Mouse (Mus musculus): Measurements from ENCODE around the gene Capn7.

Capn7 gene

GRCm38 (mm10) chr14:31336369-31337155 lies at the start of gene Capn7:
Gene Capn7 (plus strand): TSS chr14:31336638.
- DNase-seq (ENCODE audit: low spot score): peak; percentile 96

DNA sequence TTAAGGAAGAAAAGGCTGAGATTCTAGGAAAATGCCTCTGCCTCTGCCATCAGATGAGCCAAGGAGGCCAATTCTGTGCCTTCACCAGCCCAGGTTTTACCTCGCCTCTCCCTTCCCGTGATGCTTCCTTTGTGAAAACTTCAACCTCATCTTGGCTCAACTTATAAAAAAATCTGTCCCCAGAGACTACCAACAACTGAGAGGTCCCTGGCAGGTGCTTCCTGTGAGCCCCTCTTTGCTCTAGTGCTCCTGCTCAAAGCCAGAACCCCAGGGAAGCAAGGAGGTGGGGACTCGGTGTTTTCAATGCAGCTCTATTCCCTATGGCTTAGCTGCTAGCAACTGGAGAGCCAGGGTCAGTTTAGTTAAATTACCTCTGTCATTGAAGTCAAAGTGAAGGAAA lies 23.2 kb upstream of the Capn7 start:
- no peak for DNase-seq (ENCODE audit: low spot score)

DNA sequence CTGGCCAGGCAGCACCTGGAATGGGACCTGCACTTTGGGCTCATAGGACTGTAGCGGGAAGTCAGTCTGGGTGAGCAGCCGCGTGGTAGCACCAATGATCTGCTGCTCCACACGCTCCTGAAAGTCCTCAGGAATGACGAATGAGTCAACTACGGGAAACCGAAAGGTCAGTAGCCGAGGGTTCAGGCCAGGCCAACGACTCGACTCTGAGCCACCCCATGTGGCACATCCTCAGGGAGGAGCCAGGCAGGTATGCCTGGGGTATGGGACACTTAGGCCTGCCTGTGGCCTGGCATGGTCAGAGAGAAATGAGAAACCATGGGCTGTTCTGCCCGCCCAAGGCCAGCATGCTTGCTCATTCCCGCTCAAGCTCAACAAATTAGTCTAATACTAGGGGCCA lies 19.8 kb upstream of the Capn7 start:
- no peak for DNase-seq (ENCODE audit: low spot score)

DNA sequence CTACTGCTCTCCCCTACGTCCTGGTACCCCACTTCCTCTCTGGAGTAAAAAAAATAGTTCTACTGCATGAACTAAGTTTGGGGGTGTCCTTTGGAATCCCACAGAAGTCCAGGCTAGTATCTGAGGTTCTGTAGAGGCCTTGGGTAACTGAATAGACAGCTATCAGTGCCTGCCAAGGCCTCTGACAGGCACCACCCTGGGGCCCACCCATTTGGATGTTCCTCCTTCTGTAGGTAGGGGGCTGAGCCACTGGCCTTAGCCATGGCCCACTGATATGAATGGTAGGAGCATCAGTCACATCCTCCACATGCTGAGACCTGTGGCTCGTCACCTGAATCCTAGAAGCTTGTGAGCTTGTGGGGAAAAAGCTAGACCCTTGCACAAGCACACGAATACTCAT lies 18.7 kb upstream of the Capn7 start:
- DNase-seq (ENCODE audit: low spot score): no peak

DNA sequence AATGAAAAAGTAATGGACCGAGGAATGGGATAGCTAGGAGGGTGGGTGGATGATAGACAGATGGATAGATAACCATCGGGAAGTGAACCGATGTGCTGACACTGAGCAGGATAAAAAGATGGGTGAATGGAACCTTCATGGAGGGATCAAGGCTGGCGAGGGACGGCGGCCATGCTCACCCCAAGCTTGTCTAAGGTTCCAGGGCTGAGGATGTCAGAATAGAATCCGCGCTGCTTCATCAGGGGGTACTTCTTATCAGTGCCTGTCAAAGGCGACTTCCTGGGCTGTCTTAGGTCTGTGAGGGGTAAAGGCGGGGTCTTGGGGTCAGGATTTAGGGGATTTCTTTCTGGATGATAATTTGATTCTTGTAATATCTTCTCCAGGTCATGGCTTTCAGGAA lies 16.9 kb upstream of the Capn7 start:
- DNase-seq (ENCODE audit: low spot score): no peak

- no peak for DNase-seq (ENCODE audit: low spot score)
These were observed 15.3 kb upstream of the Capn7 start for GRCm38 (mm10) chr14:31321181-31321580.

DNA sequence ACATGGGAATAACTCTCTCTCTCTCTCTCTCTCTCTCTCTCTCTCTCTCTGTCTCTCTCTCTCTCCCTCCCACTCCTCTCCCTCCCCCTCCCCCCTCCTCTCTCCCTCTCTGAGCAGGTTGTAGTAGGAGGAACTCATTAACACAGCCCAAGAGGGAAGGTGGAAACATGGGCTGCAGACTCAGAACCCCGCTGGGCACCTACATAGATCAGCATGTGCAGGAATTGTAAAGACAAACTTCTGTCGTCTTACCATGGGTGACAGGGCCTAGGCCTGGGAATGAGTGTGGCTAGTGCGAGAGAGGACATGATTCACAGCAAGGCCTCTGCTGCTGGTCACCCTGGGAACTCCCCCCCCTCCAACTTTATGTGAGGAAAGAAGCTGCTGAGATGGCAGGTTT lies 14.2 kb upstream of the Capn7 start:
- no peak for DNase-seq (ENCODE audit: low spot score)

DNA sequence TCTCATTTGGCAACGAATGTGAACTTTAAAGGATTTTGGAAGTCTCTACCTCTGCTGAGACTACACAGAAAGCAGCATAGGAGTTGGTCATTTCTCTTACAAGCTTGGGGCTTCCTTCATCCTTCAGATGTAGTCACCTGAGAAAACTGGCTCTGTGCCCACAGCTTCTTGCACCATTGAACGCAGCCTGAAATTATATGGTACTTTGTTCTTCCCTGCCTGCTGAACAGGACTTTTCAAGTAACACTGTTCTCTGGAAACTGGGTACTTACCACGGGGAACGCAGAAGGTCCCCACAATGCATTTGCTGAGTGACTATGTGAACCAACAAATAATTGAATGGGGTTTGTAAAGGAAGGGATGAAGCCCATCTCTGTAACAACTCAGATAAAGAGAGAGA lies 13.2 kb upstream of the Capn7 start:
- no peak for DNase-seq (ENCODE audit: low spot score)

DNA sequence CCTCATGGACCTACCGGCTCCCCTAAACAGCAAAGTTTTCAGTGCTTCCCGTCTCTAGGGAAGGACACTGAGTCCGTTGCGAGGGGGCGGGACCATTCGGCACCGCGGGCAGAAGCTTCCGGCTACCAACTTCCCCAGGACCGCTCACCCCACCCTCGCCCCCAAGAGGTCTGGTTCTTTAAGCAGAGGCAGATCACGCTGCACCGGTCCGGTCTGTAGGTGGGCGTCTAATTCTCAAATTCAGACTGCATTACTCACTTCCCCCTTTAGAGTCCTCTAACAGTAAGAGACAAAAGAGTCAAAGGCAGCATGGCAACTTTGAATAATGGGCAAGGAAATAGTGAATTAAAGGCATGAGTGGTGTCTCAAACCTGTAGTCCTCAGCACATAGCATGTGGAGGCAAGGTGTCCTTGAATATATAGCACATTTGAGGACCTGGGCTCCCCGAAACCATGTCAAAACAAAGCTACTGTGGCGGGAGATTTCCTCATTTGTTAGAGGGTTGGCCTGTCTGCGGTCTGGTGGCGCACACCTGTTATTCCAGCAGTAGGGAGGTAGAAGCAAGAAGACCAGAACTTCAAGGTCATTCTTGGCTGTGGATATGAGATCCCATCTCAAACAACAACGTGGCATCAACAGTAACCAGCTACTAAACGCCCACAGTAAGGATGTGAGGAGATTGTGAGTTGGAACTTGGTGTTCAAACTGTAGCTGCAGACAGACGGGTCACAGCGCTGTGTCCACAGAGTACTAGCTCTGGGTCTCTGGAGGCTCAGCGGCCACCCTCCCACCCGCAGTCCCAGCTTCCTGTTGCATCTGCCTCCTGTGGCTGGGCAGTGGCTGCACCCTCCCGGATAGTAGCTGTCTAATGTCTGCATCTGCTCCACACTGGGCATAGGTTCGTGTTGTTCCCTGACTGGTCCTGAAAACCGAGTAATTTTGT lies 12.3 kb upstream of the Capn7 start, which contains the start of gene Dnah1:
Gene Dnah1, minus strand, starts transcription at position 48 of the 944 bp plus-strand sequence.
- DNase-seq (ENCODE audit: low spot score): peak; percentile 49

DNA sequence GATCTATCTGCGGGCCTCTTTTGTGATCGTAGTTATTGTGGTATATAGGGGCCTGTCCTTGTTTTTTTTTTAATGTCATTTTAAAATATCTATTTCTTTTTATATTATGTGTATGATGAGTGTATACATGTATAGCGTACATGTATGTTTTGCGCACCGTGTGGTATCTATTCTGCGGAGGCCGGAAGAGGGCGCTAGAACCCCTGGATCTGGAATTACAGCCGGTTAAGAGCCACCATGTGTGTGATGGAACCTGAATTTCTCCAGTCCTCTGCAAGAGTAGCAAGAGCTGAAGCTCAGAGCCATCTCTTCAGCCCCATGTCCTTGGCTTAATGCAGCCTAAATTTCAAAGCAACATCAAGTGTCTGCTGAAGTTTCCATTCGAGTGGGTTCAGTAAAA lies 11.6 kb upstream of the Capn7 start:
- no peak for DNase-seq (ENCODE audit: low spot score)

DNA sequence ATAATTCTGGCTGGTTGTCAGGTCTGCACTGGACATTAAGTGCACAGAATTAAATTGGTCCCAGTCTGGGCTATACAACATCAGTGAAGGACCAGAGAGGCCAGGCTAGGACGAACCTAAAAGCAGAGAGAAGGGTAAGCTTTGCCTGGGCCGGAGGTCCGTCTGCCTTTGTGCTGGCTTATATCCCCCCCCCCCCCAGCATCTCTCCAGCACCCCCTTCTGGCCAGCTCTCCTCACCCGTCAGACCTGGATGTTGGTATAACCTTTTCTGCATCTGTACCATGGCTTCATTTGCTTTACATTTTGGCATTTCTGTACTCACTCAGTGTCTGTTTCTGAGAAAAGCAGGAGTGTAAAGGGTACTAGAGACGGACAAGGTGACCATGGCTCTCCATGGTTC lies 10.9 kb upstream of the Capn7 start:
- DNase-seq (ENCODE audit: low spot score): no peak

- DNase-seq (ENCODE audit: low spot score): no peak
These were observed 9.7 kb upstream of the Capn7 start for GRCm38 (mm10) chr14:31326770-31327169.

DNA sequence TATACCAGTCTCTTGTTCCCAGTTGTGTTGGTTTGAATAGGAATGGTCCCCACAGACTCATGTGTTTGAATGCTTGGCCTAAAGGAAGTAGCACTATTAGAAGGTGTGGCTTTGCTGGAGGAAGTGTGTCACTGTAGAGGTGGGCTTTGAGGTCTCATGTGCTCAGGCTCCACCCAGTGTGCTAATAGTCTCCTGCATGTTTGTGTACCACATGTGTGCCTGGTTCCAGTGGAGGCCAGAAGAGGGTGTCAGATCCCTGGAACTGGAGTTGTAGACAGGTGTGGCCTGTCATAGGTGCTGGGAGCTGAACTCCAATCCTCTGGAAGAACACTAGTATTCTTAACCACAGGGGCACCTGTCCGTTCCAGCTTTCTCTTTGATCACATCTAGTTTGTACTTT lies 9.2 kb upstream of the Capn7 start:
- DNase-seq (ENCODE audit: low spot score): no peak

DNA sequence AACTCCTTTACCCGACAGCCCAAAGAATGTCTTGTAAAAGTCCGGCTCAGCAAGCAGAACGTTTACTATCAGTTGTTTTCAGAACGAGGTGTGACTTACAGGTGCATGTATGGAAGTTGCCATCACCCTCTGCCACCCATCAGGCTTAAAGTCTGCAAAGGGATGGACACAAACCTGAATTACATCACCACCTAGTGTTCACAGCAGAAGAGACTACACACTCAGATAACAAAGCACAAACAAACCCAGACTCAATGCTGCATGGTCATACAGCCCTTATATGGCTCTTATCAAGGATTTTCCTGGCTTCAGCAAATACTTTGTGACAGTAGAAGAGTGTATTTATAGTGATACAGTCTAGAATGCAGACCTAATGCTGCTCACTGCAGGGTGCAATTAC lies 8.8 kb upstream of the Capn7 start:
- DNase-seq (ENCODE audit: low spot score): no peak

GRCm38 (mm10) chr14:31329741-31330140 lies 6.7 kb upstream of the Capn7 start:
- no peak for DNase-seq (ENCODE audit: low spot score)

DNA sequence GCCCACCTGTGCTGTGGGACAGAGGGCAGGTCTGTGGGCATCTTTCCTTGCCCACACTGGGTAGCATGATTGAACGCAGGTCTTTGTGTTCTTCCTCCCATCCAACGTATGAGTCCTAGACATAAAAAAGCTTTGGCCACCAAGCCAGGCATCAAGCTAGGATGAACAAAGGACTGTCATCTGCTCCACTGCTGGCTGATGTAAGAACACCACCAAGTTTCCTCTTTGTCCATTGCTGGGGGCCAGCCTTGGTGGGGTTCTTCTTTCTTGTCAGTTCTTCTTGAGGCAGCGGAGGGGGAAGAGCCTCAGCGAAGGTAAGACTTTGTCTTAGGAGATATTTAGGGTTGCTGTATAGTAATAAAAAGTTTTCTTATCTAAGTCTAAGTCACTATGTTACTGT lies 5.5 kb upstream of the Capn7 start:
- DNase-seq (ENCODE audit: low spot score): no peak

DNA sequence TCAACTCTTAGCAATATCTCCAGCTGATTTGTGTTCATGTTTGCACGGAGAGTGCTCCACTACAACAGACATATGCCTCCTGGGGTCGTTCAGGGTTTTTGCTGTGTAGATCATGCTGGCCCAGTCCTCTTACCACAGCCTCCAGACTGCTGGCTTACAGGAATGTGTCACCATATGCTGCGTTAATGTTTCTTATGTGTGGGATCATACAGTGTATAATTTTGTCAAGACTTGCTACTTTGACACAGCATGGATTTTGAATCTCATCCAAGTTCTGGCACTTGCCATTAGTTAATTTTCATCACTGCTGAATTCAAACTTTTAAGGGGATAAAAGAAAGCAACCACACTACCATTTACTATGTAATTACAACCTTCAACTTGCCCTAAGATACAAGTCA lies 673 bp upstream of the Capn7 start:
- DNase-seq (ENCODE audit: low spot score): no peak

DNA sequence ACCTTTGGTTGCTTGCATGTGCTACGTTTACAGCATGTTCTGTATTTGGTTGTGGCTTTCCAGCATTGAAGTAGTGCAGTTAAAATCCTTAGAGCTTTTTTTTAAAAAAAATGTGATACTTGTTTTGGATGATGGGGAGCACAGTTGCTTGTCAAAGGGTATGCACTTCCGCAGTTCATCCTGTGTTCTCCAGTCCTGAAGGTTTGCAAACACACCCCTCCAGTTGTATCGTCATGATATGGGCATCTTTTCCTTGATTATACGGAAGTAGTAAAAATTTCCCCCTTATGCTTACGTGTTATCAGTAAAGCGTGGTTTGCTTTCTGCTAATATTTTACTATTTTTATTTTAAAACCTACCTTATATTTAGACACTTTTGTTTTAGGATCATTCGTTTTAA lies 968 bp downstream of the Capn7 start:
- no peak for DNase-seq (ENCODE audit: low spot score)

- DNase-seq (ENCODE audit: low spot score): no peak
These were observed 1.5 kb downstream of the Capn7 start for GRCm38 (mm10) chr14:31337947-31338346.

GRCm38 (mm10) chr14:31343241-31343640 lies 6.8 kb downstream of the Capn7 start:
- DNase-seq (ENCODE audit: low spot score): no peak

GRCm38 (mm10) chr14:31345367-31345766 lies 8.9 kb downstream of the Capn7 start:
- DNase-seq (ENCODE audit: low spot score): no peak

GRCm38 (mm10) chr14:31362236-31362635 lies 25.8 kb downstream of the Capn7 start:
- no peak for DNase-seq (ENCODE audit: low spot score)

DNA sequence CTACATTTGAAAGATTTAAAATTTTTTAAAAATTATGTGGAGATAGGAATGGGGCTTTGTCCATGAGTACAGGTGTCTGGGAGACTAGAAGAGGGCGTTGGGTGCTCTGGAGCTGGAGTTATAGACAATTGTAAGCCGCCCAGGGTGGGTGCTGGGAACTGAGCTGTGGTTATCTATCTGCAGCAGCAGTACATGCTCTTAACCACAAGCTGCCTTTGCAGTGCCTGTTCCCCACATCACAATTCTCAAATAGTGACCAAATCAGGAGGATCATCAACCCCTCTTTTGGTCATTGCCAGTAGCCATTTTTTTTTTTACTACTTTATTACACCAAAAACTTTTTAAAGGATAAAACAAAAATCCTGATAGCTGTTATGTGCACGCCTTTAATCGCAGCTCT lies 28.2 kb downstream of the Capn7 start:
- DNase-seq (ENCODE audit: low spot score): no peak
